Mouse (Mus musculus) kidney, adult 2 months (tissue): ENCODE measurements around the gene Rnf183.

Source experiments
- CTCF ChIP-seq: fragments of 200-500 bp; conservative IDR thresholded peaks from 2 replicates; pipeline ENCODE4 v1.5.1; 2011; ENCODE audit warnings: low read depth, mild to moderate bottlenecking, control low read depth, low read length, moderate library complexity, mixed read lengths; ENCODE audit not compliant: insufficient read depth, insufficient read length
- POLR2A ChIP-seq: fragments of 200-500 bp; IDR thresholded peaks from one replicate; pipeline ENCODE4 v1.6.1; 2011; ENCODE audit warnings: low read depth, low read length, control low read depth

DNA sequence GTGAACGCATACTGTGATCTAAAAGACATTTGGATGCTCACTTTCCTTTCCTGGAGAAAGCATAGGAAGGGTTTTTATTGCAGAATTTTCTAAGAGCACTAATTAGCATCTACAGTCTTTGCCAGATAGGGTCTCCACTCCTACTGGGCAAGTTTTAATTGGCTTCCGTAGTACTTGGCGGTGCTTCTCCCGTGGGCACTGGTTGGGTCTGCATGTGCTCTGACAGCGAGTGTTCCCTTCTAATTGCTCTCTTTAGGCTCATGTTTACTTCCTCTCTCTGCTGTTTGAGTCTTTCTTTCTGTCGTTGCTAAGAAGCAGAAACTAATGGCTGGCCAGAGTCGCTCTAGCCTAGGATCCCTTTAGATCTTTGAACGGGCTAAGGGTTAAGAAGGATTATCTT lies 16.6 kb downstream of the Rnf183 start:
- TF ChIP-seq POLR2A (no peak), CTCF (no peak)
